Mouse (Mus musculus): ENCODE results near the gene Apol8. TPM values are rescaled to one million over a fixed set of nuclear protein-coding genes. Genes with fewer than 3 reads are reported as not detected.
A peak's percentile ranks its signal among the peaks of the same experiment; 100 is the strongest.

Gene Apol8
- total and polyA plus RNA-seq, 2 experiments from 2014 or later, result 0.04 to 0.46 TPM

- 92% methylated on average over 9 of the region's 9 CpGs for WGBS
- TF ChIP-seq EP300 (IDR thresholded peaks at IDR 0.05; ENCODE audit: low read depth), result no peak
- no peak for TF ChIP-seq CTCF (IDR thresholded peaks at IDR 0.05; ENCODE audit: low read depth)
These were observed 14.1 kb upstream of the Apol8 start for GRCm38 (mm10) chr15:77770942-77771341.

GRCm38 (mm10) chr15:77770341-77770740, 13.5 kb upstream of the Apol8 start:
- Histone ChIP-seq H3K27ac (ENCODE audit: low read depth) (no peak overlapping the region), H3K36me3 (replicated peaks; ENCODE audit: control insufficient read depth, insufficient read depth, low read length) (peaks cover 99% of the 10 kb centered on the region), H3K4me3 (ENCODE audit: low read depth, low read length) (no peak overlapping the region), H3K27me3 (ENCODE audit: control insufficient read depth, insufficient read depth, low read length) (no peaks in the 10 kb centered on the region), H3K4me1 (ENCODE audit: control insufficient read depth, insufficient read depth) (no peaks in the 10 kb centered on the region), H3K4me2 (ENCODE audit: low read depth, low read length) (no peak overlapping the region), H3K9me3 (replicated peaks; ENCODE audit: control insufficient read depth, low read length) (no peaks in the 10 kb centered on the region), H3K9ac (replicated peaks; ENCODE audit: low read depth, low read length) (no peak overlapping the region)
- 91% methylated on average over 5 of the region's 5 CpGs for WGBS
- no peak for DNase-seq (ENCODE audit: low spot score)
- ATAC-seq (ENCODE audit: insufficient read depth, low read depth), result no peak
- TF ChIP-seq CTCF (IDR thresholded peaks at IDR 0.05; ENCODE audit: low read depth), result no peak

More at GRCm38 (mm10) chr15:77770942-77771341, 14.1 kb upstream of the Apol8 start:
- Histone ChIP-seq H3K36me3 (replicated peaks; ENCODE audit: control insufficient read depth, insufficient read depth, low read length) (peaks cover 99% of the 10 kb centered on the region), H3K4me2 (ENCODE audit: low read depth, low read length) (no peak overlapping the region), H3K27ac (ENCODE audit: low read depth) (no peak overlapping the region), H3K27me3 (ENCODE audit: control insufficient read depth, insufficient read depth, low read length) (no peaks in the 10 kb centered on the region), H3K4me3 (ENCODE audit: low read depth, low read length) (no peak overlapping the region), H3K4me1 (ENCODE audit: control insufficient read depth, insufficient read depth) (no peaks in the 10 kb centered on the region), H3K9me3 (replicated peaks; ENCODE audit: control insufficient read depth, low read length) (no peaks in the 10 kb centered on the region), H3K9ac (replicated peaks; ENCODE audit: low read depth, low read length) (no peak overlapping the region)
- DNase-seq (ENCODE audit: low spot score) (no peak), ATAC-seq (ENCODE audit: insufficient read depth, low read depth) (no peak)

GRCm38 (mm10) chr15:77766981-77767380, 10.2 kb upstream of the Apol8 start:
- Histone ChIP-seq H3K4me2 (ENCODE audit: low read depth, low read length) (no peak overlapping the region), H3K4me3 (ENCODE audit: low read depth, low read length) (no peak overlapping the region), H3K9me3 (replicated peaks; ENCODE audit: control insufficient read depth, low read length) (no peaks in the 10 kb centered on the region), H3K9ac (replicated peaks; ENCODE audit: low read depth, low read length) (no peak overlapping the region), H3K27me3 (ENCODE audit: control insufficient read depth, insufficient read depth, low read length) (no peaks in the 10 kb centered on the region), H3K27ac (ENCODE audit: low read depth) (no peak overlapping the region), H3K36me3 (replicated peaks; ENCODE audit: control insufficient read depth, insufficient read depth, low read length) (peaks cover 100% of the 10 kb centered on the region), H3K4me1 (ENCODE audit: control insufficient read depth, insufficient read depth) (no peaks in the 10 kb centered on the region)
- DNase-seq (ENCODE audit: low spot score), result no peak
- no peak for TF ChIP-seq EP300 (IDR thresholded peaks at IDR 0.05; ENCODE audit: low read depth)
- no peak for TF ChIP-seq CTCF (IDR thresholded peaks at IDR 0.05; ENCODE audit: low read depth)
- 89% methylated on average over 11 of the region's 11 CpGs for WGBS
- no peak for ATAC-seq (ENCODE audit: insufficient read depth, low read depth)

- TF ChIP-seq CTCF (IDR thresholded peaks at IDR 0.05; ENCODE audit: low read depth) (no peak), EP300 (IDR thresholded peaks at IDR 0.05; ENCODE audit: low read depth) (no peak)
- Histone ChIP-seq H3K27ac (ENCODE audit: low read depth) (no peak overlapping the region), H3K9me3 (replicated peaks; ENCODE audit: control insufficient read depth, low read length) (no peaks in the 10 kb centered on the region), H3K4me2 (ENCODE audit: low read depth, low read length) (no peak overlapping the region), H3K36me3 (replicated peaks; ENCODE audit: control insufficient read depth, insufficient read depth, low read length) (peaks cover 100% of the 10 kb centered on the region), H3K4me3 (ENCODE audit: low read depth, low read length) (no peak overlapping the region), H3K9ac (replicated peaks; ENCODE audit: low read depth, low read length) (no peak overlapping the region), H3K27me3 (ENCODE audit: control insufficient read depth, insufficient read depth, low read length) (no peaks in the 10 kb centered on the region), H3K4me1 (ENCODE audit: control insufficient read depth, insufficient read depth) (no peaks in the 10 kb centered on the region)
- DNase-seq (ENCODE audit: low spot score), result no peak
- no peak for ATAC-seq (ENCODE audit: insufficient read depth, low read depth)
- 84% methylated on average over 16 of the region's 16 CpGs for WGBS
These were observed 8.8 kb upstream of the Apol8 start for GRCm38 (mm10) chr15:77765484-77766093.

- TF ChIP-seq CTCF (IDR thresholded peaks at IDR 0.05; ENCODE audit: low read depth), result no peak
- no peak for TF ChIP-seq EP300 (IDR thresholded peaks at IDR 0.05; ENCODE audit: low read depth)
- ATAC-seq (ENCODE audit: insufficient read depth, low read depth) (0 out of 2 replicates have a peak, but pooled peaks have one; percentile 18), DNase-seq (ENCODE audit: low spot score) (peak; percentile 41)
- 56% methylated on average over 13 of the region's 13 CpGs for WGBS
- Histone ChIP-seq H3K4me1 (ENCODE audit: control insufficient read depth, insufficient read depth) (no peaks in the 10 kb centered on the region), H3K4me3 (ENCODE audit: low read depth, low read length) (no peak overlapping the region), H3K4me2 (ENCODE audit: low read depth, low read length) (no peak overlapping the region), H3K9me3 (replicated peaks; ENCODE audit: control insufficient read depth, low read length) (no peaks in the 10 kb centered on the region), H3K36me3 (replicated peaks; ENCODE audit: control insufficient read depth, insufficient read depth, low read length) (peaks cover 98% of the 10 kb centered on the region), H3K9ac (replicated peaks; ENCODE audit: low read depth, low read length) (no peak overlapping the region), H3K27ac (ENCODE audit: low read depth) (peak overlapping the region; percentile 48), H3K27me3 (ENCODE audit: control insufficient read depth, insufficient read depth, low read length) (no peaks in the 10 kb centered on the region)
These were observed 7.7 kb upstream of the Apol8 start for GRCm38 (mm10) chr15:77764391-77765006.
